Mouse (Mus musculus) lung, postnatal 25 days (tissue): Measurements from ENCODE around the gene Arl15.
A peak's percentile ranks its signal among the peaks of the same experiment; 100 is the strongest.
"Not testable (repeated sequence)": the region's sequence is repeated elsewhere in the genome, so short reads cannot be mapped to it uniquely, and the experiment has no call there.

Source experiments
- DNase-seq: peaks from one replicate; pipeline ENCODE4 v3.0.0; 2022; ENCODE audit warnings: low spot score

The Arl15 gene

GRCm38 (mm10) chr13:113794039-113794704 lies at the start of gene Arl15:
Gene Arl15, plus strand, starts transcription at chr13:113794505.
- peak; percentile 99 for DNase-seq

- no peak for DNase-seq
Observed at GRCm38 (mm10) chr13:113745301-113745700, 49.0 kb upstream of the Arl15 start.

- no peak for DNase-seq
Observed at GRCm38 (mm10) chr13:113750766-113751165, 43.5 kb upstream of the Arl15 start.

DNA sequence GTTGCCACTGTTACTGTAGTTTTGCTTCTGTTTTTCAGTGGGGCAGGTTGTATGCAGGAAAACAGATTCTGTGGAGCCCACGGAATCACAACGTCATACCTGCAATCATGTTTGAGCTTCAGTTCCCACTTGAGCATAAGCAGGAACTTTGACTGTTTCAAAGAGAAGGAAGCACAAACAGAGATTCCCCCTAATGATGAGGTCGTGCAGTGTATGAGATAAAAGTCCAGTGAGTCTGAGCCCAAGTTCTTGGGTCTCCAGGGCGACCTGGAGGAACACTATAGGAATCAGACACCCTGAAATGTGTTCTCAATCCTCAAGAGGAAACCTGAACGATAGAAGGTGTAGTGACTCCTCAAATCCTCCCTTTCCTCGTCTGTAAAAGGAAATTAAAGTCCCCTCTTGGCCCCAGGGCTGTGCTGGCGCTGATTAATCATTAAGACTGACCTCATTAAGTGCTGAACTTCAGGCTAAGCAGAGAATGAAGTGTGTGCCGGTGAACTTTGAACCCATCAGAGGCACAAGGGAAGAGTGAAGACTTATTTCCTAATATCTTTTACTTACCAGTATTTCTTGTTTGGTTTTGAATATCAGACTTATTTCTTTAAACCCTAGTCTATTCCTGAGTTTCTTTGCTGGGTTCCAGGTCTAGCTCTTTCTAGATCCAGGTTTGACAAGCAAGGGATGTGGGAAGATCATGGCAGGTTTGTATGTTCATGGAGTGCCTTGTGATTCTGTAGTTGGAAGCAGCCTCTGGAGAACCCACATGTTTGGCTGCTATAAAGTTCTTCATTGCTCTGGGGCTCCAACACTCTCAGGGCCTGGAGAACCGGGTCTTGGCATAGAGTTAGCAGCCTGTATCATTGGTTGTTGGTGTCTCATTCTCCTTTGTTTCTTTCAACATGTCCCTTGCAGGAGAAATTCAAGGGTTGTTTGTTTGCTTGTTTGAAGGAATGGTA lies 39.3 kb upstream of the Arl15 start:
- DNase-seq: no peak

GRCm38 (mm10) chr13:113755779-113756178 lies 38.5 kb upstream of the Arl15 start:
- DNase-seq: no peak

- DNase-seq: no peak
Observed at GRCm38 (mm10) chr13:113761717-113762116, 32.6 kb upstream of the Arl15 start.

DNA sequence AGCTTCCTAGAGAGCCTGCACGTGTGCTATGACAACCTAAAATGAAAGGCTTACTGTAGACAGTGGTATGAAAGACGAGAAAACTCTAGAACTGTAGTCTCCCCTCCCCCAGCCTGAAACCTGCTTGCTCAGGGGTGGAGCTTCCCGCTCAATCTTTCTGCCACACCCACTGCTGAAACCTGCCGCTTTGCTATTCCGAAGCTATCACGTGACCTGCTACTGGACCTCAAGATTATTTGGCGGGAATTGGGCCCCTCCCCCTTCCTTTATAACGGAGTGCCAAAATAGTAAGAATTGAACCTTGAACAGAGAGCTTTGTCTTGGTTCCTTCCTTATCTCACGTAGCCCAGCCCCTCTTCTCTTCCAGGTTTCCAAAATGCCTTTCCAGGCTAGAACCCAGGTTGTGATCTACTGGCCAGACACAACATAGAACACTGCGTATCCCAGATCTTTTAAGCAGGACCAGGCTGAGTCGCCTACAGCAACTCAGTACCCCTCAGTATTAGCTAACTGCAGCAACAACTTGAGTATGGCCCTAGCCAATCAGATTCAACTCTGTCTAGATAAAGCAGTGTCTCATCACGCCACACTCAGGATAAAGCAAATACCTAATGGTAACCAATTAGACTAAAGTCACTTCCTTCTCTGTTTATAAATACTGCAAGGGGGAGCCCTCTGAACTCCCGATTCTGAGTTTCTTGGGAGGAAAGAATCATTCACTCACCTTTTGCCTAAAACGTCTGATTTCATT lies 31.4 kb upstream of the Arl15 start:
- no peak for DNase-seq

DNA sequence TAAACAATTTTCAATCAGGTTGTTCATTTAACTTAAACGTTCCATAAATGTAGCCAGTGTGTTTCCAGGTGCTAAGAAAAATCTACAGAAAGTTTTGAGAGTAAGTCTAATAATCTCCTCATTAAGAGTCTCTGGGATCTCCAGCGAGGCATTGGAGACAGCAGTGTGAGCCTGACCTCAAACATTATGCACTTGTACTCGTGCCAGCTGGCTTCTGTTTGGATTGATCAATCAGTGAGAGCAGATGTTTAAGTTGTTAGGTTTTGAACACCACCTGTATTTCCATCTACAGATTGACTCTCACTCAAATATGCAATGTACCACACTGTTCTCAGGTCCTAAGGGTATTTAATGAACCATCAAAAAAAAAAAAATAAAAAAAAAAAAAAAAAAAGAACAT lies 28.9 kb upstream of the Arl15 start:
- no peak for DNase-seq

- DNase-seq: no peak
Observed at GRCm38 (mm10) chr13:113769829-113770228, 24.5 kb upstream of the Arl15 start.

- no peak for DNase-seq
Observed at GRCm38 (mm10) chr13:113770340-113770739, 24.0 kb upstream of the Arl15 start.

DNA sequence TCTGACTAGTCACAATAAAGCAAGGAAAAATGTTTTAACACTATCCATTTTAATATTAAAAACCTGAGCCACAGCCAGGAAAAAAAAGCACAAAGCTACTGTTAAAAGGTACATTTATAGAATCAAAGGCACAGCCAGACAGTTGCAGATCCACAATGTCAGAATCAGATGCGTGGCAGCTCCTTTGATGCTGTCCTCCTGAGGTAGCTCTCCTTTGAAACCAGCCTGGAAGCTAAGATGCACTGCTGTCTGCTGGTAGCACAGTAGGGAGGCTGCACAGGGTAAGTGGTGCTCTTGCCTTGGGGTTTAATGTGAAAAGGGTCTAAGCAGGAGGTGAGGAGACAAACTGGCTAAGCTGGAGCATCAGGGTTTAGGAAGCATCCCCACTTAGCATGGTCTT lies 23.0 kb upstream of the Arl15 start:
- DNase-seq: no peak

GRCm38 (mm10) chr13:113774799-113775198 lies 19.5 kb upstream of the Arl15 start:
- no peak for DNase-seq

GRCm38 (mm10) chr13:113775244-113776140 lies 18.8 kb upstream of the Arl15 start:
- no peak for DNase-seq

- DNase-seq: no peak
Observed at GRCm38 (mm10) chr13:113785803-113786202, 8.5 kb upstream of the Arl15 start.

- DNase-seq: no peak
Observed at GRCm38 (mm10) chr13:113787136-113787535, 7.2 kb upstream of the Arl15 start.

DNA sequence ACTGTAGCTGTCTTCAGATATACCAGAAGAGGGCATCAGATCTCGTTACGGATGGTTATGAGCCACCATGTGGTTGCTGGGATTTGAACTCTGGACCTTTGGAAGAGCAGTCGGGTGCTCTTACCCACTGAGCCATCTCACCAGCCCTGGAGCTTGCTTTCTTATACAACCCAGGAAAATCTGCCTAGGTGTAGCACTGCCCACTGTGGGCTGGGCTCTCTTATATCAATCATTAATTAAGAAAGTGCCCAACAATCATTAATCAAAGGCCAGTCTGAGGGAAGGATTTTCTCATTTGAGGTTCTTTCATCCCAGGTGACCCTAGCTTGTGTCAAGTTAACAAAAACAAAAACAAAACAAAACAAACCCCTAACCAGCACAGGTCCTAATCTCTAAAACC lies 4.3 kb upstream of the Arl15 start:
- not testable (repeated sequence) for DNase-seq

DNA sequence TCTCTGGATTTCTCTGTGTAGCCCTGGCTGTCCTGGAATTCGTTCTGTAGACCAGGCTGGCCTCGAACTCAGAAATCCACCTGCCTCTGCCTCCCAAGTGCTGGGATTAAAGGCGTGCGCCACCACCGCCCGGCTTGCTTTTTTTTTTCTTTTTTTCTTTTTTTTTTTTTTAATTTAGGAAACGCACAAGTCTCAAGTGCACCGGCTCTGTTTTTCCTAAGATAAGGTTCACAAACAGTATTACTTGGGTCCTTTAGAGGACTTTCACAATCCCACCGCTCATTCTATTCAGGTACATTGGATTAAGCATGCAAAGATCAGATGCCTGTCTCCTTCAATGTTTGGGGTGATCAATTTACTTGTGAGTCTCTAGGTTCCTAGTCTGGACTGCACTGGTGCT lies 668 bp upstream of the Arl15 start:
- no peak for DNase-seq

GRCm38 (mm10) chr13:113794705-113795655 lies 675 bp downstream of the Arl15 start:
- DNase-seq: peak; percentile 51

DNA sequence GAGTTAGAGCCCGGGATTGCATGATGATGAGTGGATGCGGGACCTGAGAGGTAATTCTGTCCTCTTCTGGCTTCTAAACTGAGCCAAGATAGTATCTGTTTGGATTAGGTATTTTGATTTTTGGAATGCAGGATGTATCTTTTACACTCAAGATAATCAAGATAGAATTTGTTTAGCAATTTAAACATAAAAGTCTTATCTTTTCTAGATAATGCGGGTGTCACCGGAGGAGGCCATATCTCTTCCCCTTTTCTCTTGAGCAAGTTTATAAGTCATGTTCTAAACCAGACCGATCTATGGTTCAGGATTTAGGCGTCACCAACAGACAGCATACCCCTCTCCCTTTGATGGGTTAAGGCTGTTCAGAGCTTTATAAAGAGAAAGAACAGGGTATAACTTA lies 3.1 kb downstream of the Arl15 start:
- DNase-seq: no peak

GRCm38 (mm10) chr13:113799361-113799760 lies 5.1 kb downstream of the Arl15 start:
- DNase-seq: peak; percentile 16
